Mouse (Mus musculus) heart, embryonic 12.5 days (tissue): ENCODE results near the gene Itfg1. TPM values are rescaled to one million over a fixed set of nuclear protein-coding genes. Genes with fewer than 3 reads are reported as not detected.
A peak's percentile ranks its signal among the peaks of the same experiment; 100 is the strongest.

Source experiments
- ATAC-seq: fragments of 200-750 bp; cut with Nextera tagmentation; 2 replicates; pipeline ENCODE4 v1.8.0; 2017; ENCODE audit warnings: moderate TSS enrichment, moderate library complexity; ENCODE audit not compliant: insufficient number of reproducible peaks, low FRiP score
- H3K27ac ChIP-seq: fragments of 300-500 bp; sonication (generic); 2 replicates; pipeline ENCODE4 v1.5.1; 2016; ENCODE audit warnings: mild to moderate bottlenecking, moderate library complexity; ENCODE audit not compliant: poor library complexity, severe bottlenecking
- H3K27me3 ChIP-seq: fragments of 300-500 bp; sonication (generic); replicated peaks from 2 replicates; pipeline ENCODE4 v1.6.1; 2016; ENCODE audit warnings: mild to moderate bottlenecking, moderate library complexity
- H3K36me3 ChIP-seq: fragments of 300-500 bp; sonication (generic); 2 replicates; pipeline ENCODE4 v1.6.1; 2016; ENCODE audit warnings: mild to moderate bottlenecking, moderate library complexity
- H3K4me1 ChIP-seq: fragments of 300-500 bp; sonication (generic); replicated peaks from 2 replicates; pipeline ENCODE4 v1.6.1; 2016; ENCODE audit warnings: mild to moderate bottlenecking
- H3K4me2 ChIP-seq: fragments of 300-500 bp; sonication (generic); 2 replicates; pipeline ENCODE4 v1.6.1; 2016; ENCODE audit warnings: mild to moderate bottlenecking, moderate library complexity
- H3K4me3 ChIP-seq: fragments of 300-500 bp; sonication (generic); 2 replicates; pipeline ENCODE4 v1.5.1; 2016; ENCODE audit warnings: mild to moderate bottlenecking
- H3K9ac ChIP-seq: fragments of 300-500 bp; sonication (generic); 2 replicates; pipeline ENCODE4 v1.6.1; 2016; ENCODE audit warnings: mild to moderate bottlenecking, moderate library complexity
- H3K9me3 ChIP-seq: fragments of 300-500 bp; sonication (generic); replicated peaks from 2 replicates; pipeline ENCODE4 v1.6.1; 2016; ENCODE audit warnings: mild to moderate bottlenecking, moderate library complexity
- WGBS: fragments of 180-500 bp; shearing (Covaris S2); methylation state at CpG from one replicate; pipeline ENCODE4 v1.1.7; 2016; 5-methylcytosine and 5-hydroxymethylcytosine counted together
- microRNA-seq: library from miRNA; unstranded; fragments of <30 nt; microRNA quantifications from one replicate; pipeline ENCODE4, GENCODE M21; 2017
- polyA plus RNA-seq: library from polyadenylated mRNA; unstranded; fragments of >200 nt; fragmentation: Nextera tagmentation; extraction: Ambion mirVana; gene quantifications from 2 replicates; pipeline ENCODE4 v1.2.1, GENCODE M21; 2016

The Itfg1 gene
- polyA plus RNA-seq, 1 experiment from 2014 or later: 89.2 TPM

DNA sequence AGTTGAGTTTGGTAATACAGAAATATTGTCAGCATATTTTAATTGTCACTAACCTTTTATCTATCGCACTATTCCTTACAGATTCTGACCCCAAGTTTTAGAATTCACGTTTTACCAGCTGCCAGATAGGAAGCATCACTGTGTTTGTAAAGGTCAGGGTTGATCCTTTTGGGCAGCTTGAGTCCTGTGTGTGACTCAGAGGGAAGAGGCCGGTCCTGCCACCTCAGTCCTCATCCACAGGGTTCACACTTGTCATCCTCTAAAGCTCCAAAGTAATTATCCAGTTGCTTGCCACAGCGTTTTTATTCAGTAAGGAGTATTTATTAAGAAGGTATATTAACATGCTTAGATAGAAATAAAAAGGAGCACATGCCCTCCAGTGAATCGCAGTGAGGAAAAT is 123.5 kb downstream of the Itfg1 start:
- WGBS: 85% methylated on average over 5 of the region's 5 CpGs
- no peak overlapping the region for H3K27ac ChIP-seq

DNA sequence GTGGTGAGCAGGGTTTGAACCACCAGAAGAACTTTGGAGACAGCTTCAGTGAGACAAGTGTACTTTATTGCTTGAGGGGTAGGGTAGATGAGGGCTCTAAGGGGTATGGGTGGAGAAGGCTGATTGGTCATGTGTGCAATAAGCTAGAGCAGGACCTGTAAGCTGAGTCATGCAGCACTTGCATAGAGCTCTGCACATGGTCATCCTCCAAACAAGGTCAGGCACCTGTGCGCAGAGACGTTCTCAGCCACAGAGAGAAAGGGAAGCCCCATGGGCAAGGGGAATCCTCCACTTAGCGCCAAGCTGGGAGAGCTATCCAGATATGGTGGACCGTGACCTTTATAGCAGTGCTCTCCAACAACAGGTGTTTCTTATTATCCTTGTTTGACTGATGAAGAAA is 124.0 kb downstream of the Itfg1 start:
- no peak for ATAC-seq
- H3K9ac ChIP-seq: no peak overlapping the region
- 89% methylated on average over 4 of the region's 4 CpGs for WGBS
- peaks cover 3% of the 10 kb centered on the region; the same call in 1 of the 2 replicates for H3K4me1 ChIP-seq
- H3K36me3 ChIP-seq: peaks cover 11% of the 10 kb centered on the region
- no peaks in the 10 kb centered on the region for H3K27me3 ChIP-seq
- H3K4me2 ChIP-seq: no peak overlapping the region
- H3K27ac ChIP-seq: no peak overlapping the region
- no peaks in the 10 kb centered on the region for H3K9me3 ChIP-seq
- no peak overlapping the region for H3K4me3 ChIP-seq

More for the DNA sequence above, 123.5 kb downstream of the Itfg1 start:
- Histone ChIP-seq H3K27me3 (no peaks in the 10 kb centered on the region), H3K4me1 (peaks cover 3% of the 10 kb centered on the region; the same call in 1 of the 2 replicates), H3K9ac (no peak overlapping the region), H3K9me3 (no peaks in the 10 kb centered on the region), H3K4me2 (no peak overlapping the region), H3K36me3 (peaks cover 13% of the 10 kb centered on the region), H3K4me3 (no peak overlapping the region)
- ATAC-seq: no peak

DNA sequence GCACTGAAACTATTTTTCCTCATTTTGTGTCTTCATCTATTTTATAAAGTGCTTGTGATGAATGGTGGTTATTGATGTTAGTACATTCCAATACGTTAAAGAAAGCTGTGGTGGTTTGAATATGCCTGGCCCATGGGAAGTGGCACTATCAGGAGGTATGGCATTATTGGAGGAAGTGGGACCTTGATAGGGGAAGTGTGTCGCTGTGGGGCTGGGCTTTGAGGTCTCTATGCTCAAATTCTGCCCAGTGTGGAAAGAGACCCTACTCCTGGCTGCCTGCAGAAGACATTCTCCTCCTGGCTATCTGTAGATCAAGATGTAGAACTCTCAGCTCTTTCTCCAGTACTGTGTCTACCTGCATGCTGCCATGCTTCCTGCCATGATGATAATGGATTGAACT is 133.7 kb downstream of the Itfg1 start:
- no peaks in the 10 kb centered on the region for H3K36me3 ChIP-seq
- H3K27me3 ChIP-seq: peaks cover 14% of the 10 kb centered on the region
- no peak overlapping the region for H3K9ac ChIP-seq
- H3K4me1 ChIP-seq: no peaks in the 10 kb centered on the region
- H3K4me2 ChIP-seq: no peak overlapping the region
- no peak overlapping the region for H3K4me3 ChIP-seq
- 65% methylated on average over 2 of the region's 2 CpGs for WGBS
- ATAC-seq: no peak
- H3K27ac ChIP-seq: no peak overlapping the region
- no peaks in the 10 kb centered on the region for H3K9me3 ChIP-seq

DNA sequence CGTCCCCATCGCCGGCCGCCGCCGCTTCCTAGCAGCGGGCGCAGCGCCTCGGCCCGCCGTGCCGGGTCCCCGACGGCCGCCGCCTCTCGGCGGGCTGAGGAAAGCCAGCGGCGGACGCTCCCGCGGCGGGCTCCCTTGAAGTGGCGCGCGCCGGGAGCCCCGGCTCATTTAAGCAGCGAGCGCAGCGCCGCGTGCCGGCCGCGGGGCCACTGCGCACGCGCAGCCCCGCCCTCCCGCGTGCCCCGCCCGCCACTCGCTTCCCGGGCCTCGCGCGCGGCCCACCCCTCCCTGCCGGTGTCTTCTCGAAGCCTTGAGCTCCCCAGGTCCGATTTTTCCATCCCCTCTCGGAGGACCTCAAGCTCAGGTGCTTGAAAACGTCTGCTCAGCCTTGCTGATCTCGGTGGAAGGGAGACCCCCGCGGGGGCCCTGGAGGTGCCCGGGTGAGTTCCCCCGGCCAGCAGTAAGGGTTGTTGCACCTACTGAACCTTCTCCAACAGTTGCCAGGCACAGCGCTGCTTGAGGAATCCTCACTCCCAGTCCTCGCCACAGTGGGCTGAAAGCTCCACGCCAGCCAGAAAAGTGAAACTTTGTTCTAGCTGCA is 139.9 kb downstream of the Itfg1 start, which contains the start of gene Neto2:
Gene Neto2 (minus strand): TSS at position 174 of the 601 bp plus-strand sequence.
- Histone ChIP-seq H3K27ac (no peak within 1 kb of the TSS), H3K4me3 (peak within 1 kb of the TSS; percentile 68), H3K27me3 (peaks cover 22% of the 10 kb centered on the region), H3K4me1 (no peaks in the 10 kb centered on the region), H3K9ac (peak within 1 kb of the TSS; percentile 87), H3K4me2 (peak within 1 kb of the TSS; percentile 98), H3K36me3 (no peaks in the 10 kb centered on the region), H3K9me3 (no peaks in the 10 kb centered on the region)
- WGBS: 6% methylated on average over 54 of the region's 65 CpGs
- ATAC-seq: peak; percentile 90

DNA sequence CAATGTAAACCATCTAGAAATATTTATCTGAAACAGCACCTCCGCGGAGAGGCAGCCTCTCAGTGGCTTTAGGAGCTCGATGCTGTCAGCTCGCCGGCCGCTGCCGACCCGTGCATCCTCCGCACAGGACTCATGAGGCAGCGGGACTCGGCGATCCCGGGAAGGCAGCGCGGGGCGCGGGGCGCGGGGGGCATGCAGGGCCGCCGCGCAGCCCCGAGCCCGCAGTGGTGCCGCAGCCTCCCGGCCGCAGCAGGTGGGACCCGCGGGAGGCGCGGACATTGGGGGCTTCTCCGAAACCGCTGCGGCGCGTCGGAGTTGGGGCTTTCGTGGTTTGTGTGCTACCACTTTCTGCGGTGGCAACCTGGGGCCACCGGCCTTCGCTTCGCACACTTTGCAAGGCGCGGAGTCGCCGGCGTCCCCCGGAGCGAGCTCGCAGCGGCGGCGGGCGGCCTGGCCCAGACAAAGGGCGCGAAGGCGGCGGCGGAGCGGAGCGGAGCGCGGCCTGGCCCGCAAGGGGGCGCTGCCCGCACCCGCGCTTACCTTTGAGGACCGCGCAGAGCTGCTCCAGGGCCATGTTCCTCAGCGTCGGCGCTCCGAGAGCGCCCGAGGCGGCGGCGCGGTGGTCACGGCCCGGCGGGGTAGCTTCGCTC is 140.5 kb downstream of the Itfg1 start:
- H3K9ac ChIP-seq: peak overlapping the region; percentile 87
- peaks cover 22% of the 10 kb centered on the region for H3K27me3 ChIP-seq
- peak overlapping the region; percentile 98 for H3K4me2 ChIP-seq
- no peaks in the 10 kb centered on the region for H3K9me3 ChIP-seq
- no peak overlapping the region for H3K27ac ChIP-seq
- ATAC-seq: peak; percentile 90
- H3K4me1 ChIP-seq: no peaks in the 10 kb centered on the region
- no peaks in the 10 kb centered on the region for H3K36me3 ChIP-seq
- H3K4me3 ChIP-seq: peak overlapping the region; percentile 68
- WGBS: under 1% methylated on average over 84 of the region's 84 CpGs

DNA sequence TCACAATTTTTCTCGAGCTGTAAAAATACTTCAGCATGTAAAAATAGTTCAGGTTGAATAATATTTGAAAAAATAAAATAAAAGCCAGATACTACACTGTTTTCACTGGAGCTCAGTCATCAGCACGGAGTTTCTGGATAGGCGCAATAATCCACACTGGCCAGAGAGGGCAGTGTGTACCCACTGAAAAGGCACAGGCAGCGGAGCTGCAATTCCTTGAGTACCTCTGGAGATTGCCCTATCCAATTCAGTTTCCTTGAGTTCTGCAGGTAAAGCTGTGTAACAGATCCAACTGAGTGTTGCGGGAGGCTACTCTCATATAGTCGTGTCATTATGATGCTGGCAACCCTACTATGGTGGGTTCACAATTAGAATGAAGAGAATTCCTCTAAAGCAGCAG is 141.7 kb downstream of the Itfg1 start:
- no peak for ATAC-seq
- Histone ChIP-seq H3K27ac (no peak overlapping the region), H3K9me3 (no peaks in the 10 kb centered on the region), H3K9ac (no peak overlapping the region), H3K4me1 (no peaks in the 10 kb centered on the region), H3K4me3 (no peak overlapping the region), H3K27me3 (peaks cover 19% of the 10 kb centered on the region), H3K36me3 (no peaks in the 10 kb centered on the region), H3K4me2 (peak overlapping the region; percentile 36; the same call in 1 of the 2 replicates)
- WGBS: 2% methylated on average over 6 of the region's 6 CpGs

Small RNA genes within 50 kb of the gene (microRNA-seq; reads per million reads assigned to microRNA genes)
- not detected for gene Mir8109

Other genes with a start within 250 kb of the Itfg1 start
- 6.4 and 7.6 TPM in 2 replicates for gene Neto2, start 140.0 kb downstream of the Itfg1 start, polyA plus RNA-seq
- 54.7 and 57.5 TPM in 2 replicates for gene Phkb, start within 50 bp of the Itfg1 start, polyA plus RNA-seq